Mouse (Mus musculus) urinary bladder, postnatal 25 days (tissue): ENCODE results near the gene Msgn1.
A peak's percentile ranks its signal among the peaks of the same experiment; 100 is the strongest.

Experiments
- DNase-seq: peaks from one replicate; pipeline ENCODE4 v3.0.0; 2022; ENCODE audit warnings: low spot score

The Msgn1 gene

DNA sequence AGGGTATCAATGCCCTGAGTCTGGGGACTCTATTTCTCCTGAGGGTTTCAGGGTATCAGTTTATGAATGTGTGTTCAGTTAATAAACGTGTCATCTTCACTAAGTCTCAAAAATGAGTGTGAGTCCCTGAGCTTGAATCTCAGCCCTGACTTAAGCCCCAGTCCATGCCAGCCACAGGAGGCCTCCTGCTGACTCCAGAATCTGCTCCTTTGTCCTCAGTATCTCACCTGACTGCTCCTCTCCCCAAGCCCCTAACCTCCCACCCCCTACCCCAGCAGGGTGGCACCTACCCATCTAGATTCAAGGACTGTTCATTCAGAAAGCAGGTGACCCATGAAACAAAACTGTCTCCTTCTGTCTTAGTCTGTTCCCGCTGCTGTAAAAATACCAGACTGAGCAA is 10.2 kb downstream of the Msgn1 start:
- DNase-seq = no peak

DNA sequence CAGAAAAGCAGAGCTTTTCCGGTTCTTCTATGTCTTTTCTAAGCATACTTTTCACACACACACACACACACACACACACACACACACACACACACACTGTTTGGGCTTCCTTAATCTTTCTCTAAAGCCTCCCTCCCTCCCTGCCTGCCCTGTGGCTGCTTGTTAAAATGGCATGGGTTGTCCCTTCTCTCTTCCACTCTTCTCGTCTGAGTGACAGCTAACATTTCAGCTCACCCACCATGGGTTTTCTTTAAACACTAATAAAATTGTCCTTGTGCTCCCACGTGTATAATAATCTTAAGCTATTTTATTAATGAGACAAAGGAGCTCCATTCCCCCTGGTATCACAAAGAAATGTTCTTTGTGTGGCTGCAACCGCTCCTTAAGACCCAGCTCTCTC is 10.7 kb downstream of the Msgn1 start:
- no peak for DNase-seq

DNA sequence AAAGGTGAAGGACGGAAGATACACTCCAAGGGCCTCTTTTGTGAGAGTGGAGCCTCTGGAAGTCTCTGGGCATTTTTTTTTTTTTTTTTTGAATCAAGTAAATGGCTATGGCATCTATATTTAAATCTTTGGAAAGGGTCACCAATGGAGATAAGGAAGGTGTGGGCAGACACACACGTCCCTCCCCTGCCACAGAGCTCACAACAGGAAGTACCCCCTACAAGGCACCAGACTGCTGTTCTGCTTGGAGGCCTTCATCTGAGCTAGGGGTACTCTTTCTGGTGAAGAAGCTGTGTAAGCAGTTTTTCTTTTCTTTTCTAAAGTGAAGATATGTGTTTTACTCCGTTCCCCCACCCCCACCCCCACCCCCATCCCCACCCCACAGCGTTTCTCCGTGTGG is 11.9 kb downstream of the Msgn1 start:
- no peak for DNase-seq

- peak; percentile 73 for DNase-seq
These were observed 12.6 kb downstream of the Msgn1 start for GRCm38 (mm10) chr12:11196142-11196597.

- no peak for DNase-seq
These were observed 13.7 kb downstream of the Msgn1 start for GRCm38 (mm10) chr12:11195031-11195430.

DNA sequence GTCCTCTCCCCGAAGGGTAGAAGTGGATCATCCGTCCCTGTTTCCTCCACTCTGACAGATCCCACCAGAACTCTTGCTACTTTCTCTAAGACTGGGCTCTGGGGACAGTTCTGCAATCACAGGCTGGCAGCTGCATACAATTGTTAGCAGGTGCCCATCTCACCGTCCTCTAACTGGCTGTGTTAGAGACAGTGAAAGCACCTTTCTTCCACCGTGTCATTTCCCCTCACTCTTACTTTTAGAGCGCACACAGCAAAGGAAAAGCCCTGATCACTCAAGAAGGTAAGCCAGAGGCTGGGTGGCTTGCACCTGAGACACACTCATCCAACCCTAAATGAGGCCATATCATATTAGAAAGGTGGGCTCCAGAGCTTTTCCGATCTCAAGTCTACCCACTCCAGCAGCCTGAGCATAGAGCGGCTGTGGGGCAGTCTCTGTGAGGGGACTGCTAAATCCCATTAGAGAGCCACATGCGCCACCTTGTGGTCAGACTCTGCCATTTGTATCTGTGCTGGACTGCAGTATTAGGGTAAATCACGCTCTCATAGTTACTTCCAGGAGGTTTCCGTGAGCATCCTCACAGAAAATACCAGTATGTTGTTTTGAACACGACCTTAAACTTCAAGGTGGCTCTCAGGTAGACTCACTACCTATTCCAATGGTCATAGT is 30.2 kb downstream of the Msgn1 start:
- DNase-seq = peak; percentile 86

GRCm38 (mm10) chr12:11177408-11178394 is 31.1 kb downstream of the Msgn1 start:
- no peak for DNase-seq

- no peak for DNase-seq
These were observed 50.1 kb downstream of the Msgn1 start for GRCm38 (mm10) chr12:11158670-11159069.
